Mouse (Mus musculus): ENCODE measurements at regions not wholly inside any gene's neighbourhood (a gene's known extent, or its start where the extent isn't known, plus 50 kb on each side); places are given as distances from the start of the nearest gene placed in this dataset.

- TF ChIP-seq CTCF (IDR thresholded peaks at IDR 0.05; ENCODE audit: low read depth), result 0 out of 2 replicates have a peak, but pooled peaks have one; percentile 6
- no peak for TF ChIP-seq EP300 (IDR thresholded peaks at IDR 0.05; ENCODE audit: low read depth)
Measured at GRCm38 (mm10) chr8:78050768-78051167, 162.3 kb upstream of the Ttc29 start.
